Mouse (Mus musculus) left cerebral cortex, adult 18-20 months (tissue): Measurements from ENCODE around the gene Gm19668. TPM values are rescaled to one million over a fixed set of nuclear protein-coding genes. Genes with fewer than 3 reads are reported as not detected.
A peak's percentile ranks its signal among the peaks of the same experiment; 100 is the strongest.
"Not testable (repeated sequence)": the region's sequence is repeated elsewhere in the genome, so short reads cannot be mapped to it uniquely, and the experiment has no call there.

ENCODE experiments used
- DNase-seq, 2 experiments: peaks; one replicate each; pipeline ENCODE4 v3.0.0; 2021 to 2022; ENCODE audit warnings: low spot score in 2 of 2, mixed read lengths in 1 of 2
- long read RNA-seq, 2 experiments: library from polyadenylated mRNA; stranded (forward); transcript quantifications; one replicate each; pipeline ENCODE4 v2.0.0; 2021
- total RNA-seq, 2 experiments: library from RNA; stranded (reverse); gene quantifications; 2 replicates each; pipeline ENCODE4 v1.2.3; 2021

The Gm19668 gene
- not detected for total RNA-seq
- long read RNA-seq, experiment 1, result 0 reads
- long read RNA-seq, experiment 2, result 0 reads

- no peak for DNase-seq
Measured at GRCm38 (mm10) chr10:77798921-77799508, at the start of gene Gm19668. Gene Gm19668, minus strand, starts transcription at chr10:77799133.

- DNase-seq, result no peak
Measured at GRCm38 (mm10) chr10:77847538-77847937, 48.6 kb upstream of the Gm19668 start.

- no peak for DNase-seq
Measured at GRCm38 (mm10) chr10:77846961-77847360, 48.0 kb upstream of the Gm19668 start.

GRCm38 (mm10) chr10:77846503-77846902 lies 47.6 kb upstream of the Gm19668 start, which contains the start of gene Gm36176:
Gene Gm36176, plus strand, starts transcription at chr10:77846803.
- DNase-seq, result no peak

GRCm38 (mm10) chr10:77839006-77839405 lies 40.1 kb upstream of the Gm19668 start:
- no peak for DNase-seq

GRCm38 (mm10) chr10:77835647-77836046 lies 36.7 kb upstream of the Gm19668 start, which contains the start of gene Krtap10-10:
Gene Krtap10-10, plus strand, starts transcription at chr10:77835947.
- DNase-seq, result peak; percentile 14 to 43

GRCm38 (mm10) chr10:77826951-77827350 lies 28.0 kb upstream of the Gm19668 start, which contains the start of gene Krtap10-4:
Gene Krtap10-4, minus strand, starts transcription at chr10:77827095.
- DNase-seq, result no peak

- DNase-seq, result no peak
Measured at GRCm38 (mm10) chr10:77819203-77819602, 20.3 kb upstream of the Gm19668 start.

GRCm38 (mm10) chr10:77818523-77818922 lies 19.6 kb upstream of the Gm19668 start:
- DNase-seq, result no peak

- DNase-seq, result no peak
Measured at GRCm38 (mm10) chr10:77815514-77815913, 16.6 kb upstream of the Gm19668 start.

GRCm38 (mm10) chr10:77814382-77814781 lies 15.4 kb upstream of the Gm19668 start, which contains the start of gene Gm2696:
Gene Gm2696, plus strand, starts transcription at chr10:77814682.
- DNase-seq, result no peak

GRCm38 (mm10) chr10:77811743-77812142 lies 12.8 kb upstream of the Gm19668 start, which contains the start of gene Gm9507:
Gene Gm9507, minus strand, starts transcription at chr10:77811843.
- no peak for DNase-seq

GRCm38 (mm10) chr10:77804095-77804494 lies 5.2 kb upstream of the Gm19668 start:
- no peak for DNase-seq

- not testable (repeated sequence) for DNase-seq
Measured at GRCm38 (mm10) chr10:77798164-77798920, 591 bp downstream of the Gm19668 start.

- DNase-seq, result no peak
Measured at GRCm38 (mm10) chr10:77797677-77798076, 1.3 kb downstream of the Gm19668 start.

GRCm38 (mm10) chr10:77794976-77795375 lies 4.0 kb downstream of the Gm19668 start, which contains the start of gene Gm9639:
Gene Gm9639, minus strand, starts transcription at chr10:77795076.
- no peak for DNase-seq

- no peak for DNase-seq
Measured at GRCm38 (mm10) chr10:77788621-77789020, 10.3 kb downstream of the Gm19668 start.

- not testable (repeated sequence) for DNase-seq
Measured at GRCm38 (mm10) chr10:77787876-77788275, 11.1 kb downstream of the Gm19668 start, which contains the start of gene Gm7137. Gene Gm7137, minus strand, starts transcription at chr10:77788200.

GRCm38 (mm10) chr10:77783396-77783795 lies 15.5 kb downstream of the Gm19668 start:
- DNase-seq, result not testable (repeated sequence)

GRCm38 (mm10) chr10:77782442-77782841 lies 16.5 kb downstream of the Gm19668 start, which contains the start of gene Gm3250:
Gene Gm3250, minus strand, starts transcription at chr10:77782542.
- not testable (repeated sequence) for DNase-seq

- not testable (repeated sequence) for DNase-seq
Measured at GRCm38 (mm10) chr10:77776844-77777243, 22.1 kb downstream of the Gm19668 start, which contains the start of gene Gm7138. Gene Gm7138, minus strand, starts transcription at chr10:77776944.

- not testable (repeated sequence) for DNase-seq
Measured at GRCm38 (mm10) chr10:77772142-77772541, 26.8 kb downstream of the Gm19668 start.
